Mouse (Mus musculus) megakaryocyte, embryonic 14.5 days (primary cell): ENCODE measurements at regions not wholly inside any gene's neighbourhood (a gene's known extent, or its start where the extent isn't known, plus 50 kb on each side); places are given as distances from the start of the nearest gene placed in this dataset.

Source experiments
- FLI1 ChIP-seq: IDR thresholded peaks from 2 replicates; pipeline ENCODE4 v1.6.1; 2012; ENCODE audit warnings: low read length, inconsistent platforms, mixed read lengths
- GATA1 ChIP-seq: IDR thresholded peaks from 3 replicates; pipeline ENCODE4 v1.6.1; 2012; ENCODE audit warnings: mixed read lengths, low read length, inconsistent platforms, borderline replicate concordance

- TF ChIP-seq GATA1 = no peak
- TF ChIP-seq FLI1 = no peak
Observed at GRCm38 (mm10) chr9:14086611-14087010, 188.3 kb upstream of the Sesn3 start.
